Mouse (Mus musculus): ENCODE data around the gene Chrna3. TPM values are rescaled to one million over a fixed set of nuclear protein-coding genes. Genes with fewer than 3 reads are reported as not detected.

The Chrna3 gene
- polyA plus RNA-seq, 1 experiment from 2014 or later = 0.99 TPM

DNA sequence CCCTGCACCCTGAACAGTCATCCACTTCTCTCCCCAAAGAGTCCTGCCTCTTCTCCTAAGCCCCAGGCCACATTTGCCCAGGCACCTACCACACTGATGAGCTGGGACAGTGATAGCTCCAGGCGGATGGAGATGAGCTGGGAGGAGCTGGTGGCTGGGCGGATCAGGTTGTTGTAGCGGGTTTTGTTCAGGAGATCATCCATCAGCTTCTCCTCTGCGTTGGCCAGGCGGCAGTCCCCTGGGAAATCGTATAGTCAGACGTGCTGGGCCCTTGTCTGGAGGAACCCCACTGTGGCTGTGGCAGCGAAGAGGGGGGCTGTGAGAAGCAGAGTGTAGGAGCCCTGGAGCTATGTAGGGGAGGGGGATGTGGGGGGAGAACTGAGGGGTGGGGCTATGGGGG lies 17.3 kb upstream of the Chrna3 start:
- Histone ChIP-seq H3K4me2 (ENCODE audit: low read depth, low read length) (no peak overlapping the region), H3K4me1 (replicated peaks; ENCODE audit: control insufficient read depth, insufficient read depth, low read length) (0 out of 2 replicates have a peak, but pooled peaks cover 2% of the 10 kb centered on the region), H3K27ac (ENCODE audit: low read length) (no peak overlapping the region), H3K36me3 (ENCODE audit: control insufficient read depth, insufficient read depth, low read length) (no peaks in the 10 kb centered on the region), H3K27me3 (ENCODE audit: control insufficient read depth, insufficient read depth, low read depth, low read length) (no peaks in the 10 kb centered on the region), H3K4me3 (ENCODE audit: low read length) (no peak overlapping the region), H3K9me3 (ENCODE audit: control insufficient read depth, low read length) (no peaks in the 10 kb centered on the region), H3K9ac (ENCODE audit: low read length) (no peak overlapping the region)
- peak; percentile 26; the same call in 1 of the 2 replicates for ATAC-seq (ENCODE audit: low read depth)
- WGBS = 21% methylated on average over 7 of the region's 8 CpGs

DNA sequence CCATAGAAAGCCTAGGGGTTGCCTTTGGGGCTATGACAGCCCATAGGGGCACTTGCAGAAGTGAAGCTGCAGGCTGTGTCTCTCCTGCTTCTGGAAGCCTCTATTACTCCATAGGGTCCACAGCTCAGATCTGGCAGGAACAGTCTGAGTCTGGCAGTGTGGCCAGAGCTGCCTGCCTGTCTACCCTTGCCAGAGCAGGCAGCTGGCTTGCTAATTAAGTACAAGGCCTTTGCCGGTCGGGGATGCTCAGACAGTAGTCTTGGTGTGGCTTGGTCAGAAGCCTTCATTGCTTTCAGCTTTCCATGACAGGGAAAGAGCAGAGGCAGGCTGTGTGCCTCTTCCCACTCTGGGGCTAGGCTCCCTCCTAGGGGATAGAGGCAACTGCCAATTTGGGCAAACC lies 15.0 kb upstream of the Chrna3 start:
- no peaks in the 10 kb centered on the region for H3K9me3 ChIP-seq (ENCODE audit: control insufficient read depth, low read length)

DNA sequence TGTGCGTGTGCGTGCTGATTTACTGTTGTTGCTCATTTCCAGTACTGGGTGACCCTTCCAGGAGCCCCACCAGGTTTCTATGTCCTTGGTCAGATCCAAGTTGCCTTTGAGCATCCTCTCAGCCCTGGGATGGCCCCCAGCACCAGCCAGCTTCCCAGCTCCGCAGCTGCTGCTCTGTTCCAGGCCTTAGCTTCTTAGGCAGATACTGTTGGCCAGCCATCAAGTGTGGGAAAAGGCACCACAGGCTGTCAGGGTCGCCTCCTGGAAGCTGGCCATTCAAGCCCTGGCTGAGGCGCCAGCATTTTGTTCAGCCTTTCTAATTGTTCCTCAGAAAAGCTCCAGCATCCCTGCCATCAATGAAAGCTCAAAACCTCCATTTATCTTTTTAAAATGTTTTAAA lies 13.6 kb upstream of the Chrna3 start:
- no peak overlapping the region for H3K9ac ChIP-seq (ENCODE audit: low read length)
- no peaks in the 10 kb centered on the region for H3K4me1 ChIP-seq (replicated peaks; ENCODE audit: control insufficient read depth, insufficient read depth, low read length)
- no peaks in the 10 kb centered on the region for H3K9me3 ChIP-seq (ENCODE audit: control insufficient read depth, low read length)
- H3K27ac ChIP-seq (ENCODE audit: low read length) = no peak overlapping the region
- no peaks in the 10 kb centered on the region for H3K36me3 ChIP-seq (ENCODE audit: control insufficient read depth, insufficient read depth, low read length)
- ATAC-seq (ENCODE audit: low read depth) = no peak
- no peaks in the 10 kb centered on the region for H3K27me3 ChIP-seq (ENCODE audit: control insufficient read depth, insufficient read depth, low read depth, low read length)
- H3K4me2 ChIP-seq (ENCODE audit: low read depth, low read length) = no peak overlapping the region
- H3K4me3 ChIP-seq (ENCODE audit: low read length) = no peak overlapping the region
- 70% methylated on average over 5 of the region's 5 CpGs for WGBS

More for the DNA sequence above, 15.0 kb upstream of the Chrna3 start:
- no peaks in the 10 kb centered on the region for H3K27me3 ChIP-seq (ENCODE audit: control insufficient read depth, insufficient read depth, low read depth, low read length)
- no peak overlapping the region for H3K27ac ChIP-seq (ENCODE audit: low read length)
- ATAC-seq (ENCODE audit: low read depth) = no peak
- H3K9ac ChIP-seq (ENCODE audit: low read length) = no peak overlapping the region
- 63% methylated on average over 2 of the region's 2 CpGs for WGBS
- H3K4me2 ChIP-seq (ENCODE audit: low read depth, low read length) = no peak overlapping the region
- no peaks in the 10 kb centered on the region for H3K4me1 ChIP-seq (replicated peaks; ENCODE audit: control insufficient read depth, insufficient read depth, low read length)
- no peak overlapping the region for H3K4me3 ChIP-seq (ENCODE audit: low read length)
- H3K36me3 ChIP-seq (ENCODE audit: control insufficient read depth, insufficient read depth, low read length) = no peaks in the 10 kb centered on the region

DNA sequence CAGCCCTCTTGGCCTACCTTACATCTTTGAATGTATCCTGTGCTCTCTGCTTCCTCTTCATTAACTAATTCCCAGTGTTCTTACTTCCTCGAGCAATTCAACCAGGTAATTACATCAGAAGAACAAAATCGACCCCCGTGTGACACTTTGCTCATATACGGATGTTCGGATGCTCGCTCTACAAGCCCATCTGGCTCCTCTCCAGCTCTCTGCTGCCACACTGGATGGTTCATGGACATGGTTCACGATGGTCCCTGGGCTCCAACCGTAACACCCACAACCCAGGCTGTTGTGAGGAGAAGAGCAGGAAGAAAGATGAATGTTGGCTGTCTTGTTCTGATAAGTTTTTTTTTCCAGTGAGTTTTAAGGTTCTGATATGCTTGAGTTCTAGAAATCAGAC lies 12.6 kb upstream of the Chrna3 start:
- no peak for ATAC-seq (ENCODE audit: low read depth)

DNA sequence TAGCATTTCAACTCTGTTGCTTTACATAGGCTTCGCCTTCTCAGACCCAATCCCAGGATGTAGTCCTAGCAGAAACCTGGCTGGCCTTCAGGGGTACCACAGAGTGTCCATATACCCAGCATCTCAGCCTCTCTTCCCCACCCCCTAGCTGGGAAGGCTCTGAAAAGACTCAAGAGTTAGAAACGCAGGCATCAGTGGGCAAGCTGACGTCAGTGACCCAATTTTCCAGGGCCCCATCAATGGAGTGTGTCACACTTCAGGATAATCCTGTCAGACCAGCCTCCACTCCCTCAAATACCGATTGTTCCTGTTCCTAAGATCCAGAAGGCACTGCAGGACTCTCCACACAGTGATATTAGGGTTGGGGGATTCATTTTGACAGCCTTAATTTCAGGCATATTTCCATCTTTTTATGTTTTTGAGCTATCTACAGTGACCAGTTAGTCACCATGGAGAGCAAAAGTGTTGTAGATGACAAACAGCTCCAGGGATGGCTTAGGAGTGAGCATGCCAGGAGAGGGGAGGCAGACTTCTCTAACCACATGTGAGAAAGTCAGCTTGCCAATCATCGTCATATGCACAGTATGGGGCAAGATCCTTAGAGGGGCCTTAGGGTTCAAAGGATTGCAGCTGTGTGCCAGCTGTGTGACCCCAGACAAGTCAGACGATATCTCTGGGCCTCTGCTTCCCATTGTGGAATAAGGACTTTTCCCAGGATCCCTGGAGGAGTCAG lies 5.2 kb upstream of the Chrna3 start:
- Histone ChIP-seq H3K27me3 (ENCODE audit: control insufficient read depth, insufficient read depth, low read depth, low read length) (peaks cover 10% of the 10 kb centered on the region), H3K4me1 (replicated peaks; ENCODE audit: control insufficient read depth, insufficient read depth, low read length) (no peaks in the 10 kb centered on the region), H3K9ac (ENCODE audit: low read length) (no peak overlapping the region), H3K9me3 (ENCODE audit: control insufficient read depth, low read length) (no peaks in the 10 kb centered on the region), H3K27ac (ENCODE audit: low read length) (no peak overlapping the region), H3K36me3 (ENCODE audit: control insufficient read depth, insufficient read depth, low read length) (no peaks in the 10 kb centered on the region), H3K4me2 (ENCODE audit: low read depth, low read length) (no peak overlapping the region), H3K4me3 (ENCODE audit: low read length) (no peak overlapping the region)
- no peak for ATAC-seq (ENCODE audit: low read depth)
- WGBS = 48% methylated on average over 6 of the region's 6 CpGs

More for the DNA sequence above, 12.6 kb upstream of the Chrna3 start:
- Histone ChIP-seq H3K27me3 (ENCODE audit: control insufficient read depth, insufficient read depth, low read depth, low read length) (no peaks in the 10 kb centered on the region), H3K4me3 (ENCODE audit: low read length) (no peak overlapping the region), H3K36me3 (ENCODE audit: control insufficient read depth, insufficient read depth, low read length) (no peaks in the 10 kb centered on the region), H3K4me1 (replicated peaks; ENCODE audit: control insufficient read depth, insufficient read depth, low read length) (no peaks in the 10 kb centered on the region), H3K9ac (ENCODE audit: low read length) (no peak overlapping the region), H3K4me2 (ENCODE audit: low read depth, low read length) (no peak overlapping the region), H3K9me3 (ENCODE audit: control insufficient read depth, low read length) (no peaks in the 10 kb centered on the region), H3K27ac (ENCODE audit: low read length) (no peak overlapping the region)
- WGBS = 76% methylated on average over 8 of the region's 8 CpGs

- no peak overlapping the region for H3K27ac ChIP-seq (ENCODE audit: low read length)
- H3K9ac ChIP-seq (ENCODE audit: low read length) = no peak overlapping the region
- H3K4me2 ChIP-seq (ENCODE audit: low read depth, low read length) = peak overlapping the region; percentile 41
- H3K9me3 ChIP-seq (ENCODE audit: control insufficient read depth, low read length) = no peaks in the 10 kb centered on the region
- H3K4me1 ChIP-seq (replicated peaks; ENCODE audit: control insufficient read depth, insufficient read depth, low read length) = peaks cover 6% of the 10 kb centered on the region
- peak overlapping the region; percentile 18 for H3K4me3 ChIP-seq (ENCODE audit: low read length)
- no peak for ATAC-seq (ENCODE audit: low read depth)
- no peaks in the 10 kb centered on the region for H3K36me3 ChIP-seq (ENCODE audit: control insufficient read depth, insufficient read depth, low read length)
- peaks cover 36% of the 10 kb centered on the region for H3K27me3 ChIP-seq (ENCODE audit: control insufficient read depth, insufficient read depth, low read depth, low read length)
- 10% methylated on average over 38 of the region's 38 CpGs for WGBS
These were observed 658 bp downstream of the Chrna3 start for GRCm38 (mm10) chr9:55025534-55026274.

DNA sequence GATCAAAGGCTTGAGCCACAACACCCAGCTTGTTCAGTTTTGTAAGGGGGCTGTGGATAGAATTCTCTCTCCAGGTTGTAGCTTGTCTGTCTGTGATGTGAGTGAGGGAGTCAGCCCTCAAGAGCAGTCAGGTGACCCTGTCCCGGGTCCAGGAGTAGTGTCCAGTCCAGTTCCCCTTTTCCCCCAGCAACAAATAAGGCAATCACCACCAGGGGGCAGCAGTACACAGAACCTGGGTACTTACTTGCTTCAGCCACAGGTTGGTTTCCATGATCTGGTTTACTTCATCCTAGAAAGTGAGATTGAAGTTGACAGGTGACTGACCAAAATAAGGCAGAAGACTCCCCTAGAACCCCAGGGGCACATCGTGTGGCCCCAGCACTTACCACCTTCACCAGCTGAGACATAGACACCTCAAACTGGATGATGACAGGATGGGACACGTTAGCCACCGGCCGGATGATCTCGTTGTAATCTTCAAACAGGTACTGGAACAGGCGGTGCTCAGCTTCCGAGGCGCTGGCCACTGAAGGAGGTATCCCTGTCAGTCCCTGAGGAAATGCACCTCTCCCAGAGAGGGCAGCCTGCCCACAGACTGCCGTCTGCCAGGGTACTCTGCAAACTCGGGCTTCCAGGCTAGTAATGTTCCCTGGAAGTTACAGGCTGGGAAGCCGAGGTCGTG lies 2.3 kb downstream of the Chrna3 start:
- peaks cover 6% of the 10 kb centered on the region for H3K4me1 ChIP-seq (replicated peaks; ENCODE audit: control insufficient read depth, insufficient read depth, low read length)
- H3K9ac ChIP-seq (ENCODE audit: low read length) = no peak overlapping the region
- no peaks in the 10 kb centered on the region for H3K36me3 ChIP-seq (ENCODE audit: control insufficient read depth, insufficient read depth, low read length)
- no peak overlapping the region for H3K4me3 ChIP-seq (ENCODE audit: low read length)
- ATAC-seq (ENCODE audit: low read depth) = no peak
- WGBS = 43% methylated on average over 13 of the region's 13 CpGs
- H3K27ac ChIP-seq (ENCODE audit: low read length) = no peak overlapping the region
- H3K27me3 ChIP-seq (ENCODE audit: control insufficient read depth, insufficient read depth, low read depth, low read length) = peaks cover 36% of the 10 kb centered on the region
- no peaks in the 10 kb centered on the region for H3K9me3 ChIP-seq (ENCODE audit: control insufficient read depth, low read length)
- H3K4me2 ChIP-seq (ENCODE audit: low read depth, low read length) = no peak overlapping the region

- peaks cover 36% of the 10 kb centered on the region for H3K27me3 ChIP-seq (ENCODE audit: control insufficient read depth, insufficient read depth, low read depth, low read length)
- peaks cover 6% of the 10 kb centered on the region for H3K4me1 ChIP-seq (replicated peaks; ENCODE audit: control insufficient read depth, insufficient read depth, low read length)
- no peaks in the 10 kb centered on the region for H3K36me3 ChIP-seq (ENCODE audit: control insufficient read depth, insufficient read depth, low read length)
- no peak overlapping the region for H3K27ac ChIP-seq (ENCODE audit: low read length)
- H3K4me3 ChIP-seq (ENCODE audit: low read length) = no peak overlapping the region
- 73% methylated on average over 5 of the region's 5 CpGs for WGBS
- no peak overlapping the region for H3K4me2 ChIP-seq (ENCODE audit: low read depth, low read length)
- no peak overlapping the region for H3K9ac ChIP-seq (ENCODE audit: low read length)
- H3K9me3 ChIP-seq (ENCODE audit: control insufficient read depth, low read length) = no peaks in the 10 kb centered on the region
- ATAC-seq (ENCODE audit: low read depth) = no peak
These were observed 3.0 kb downstream of the Chrna3 start for GRCm38 (mm10) chr9:55023326-55023725.

GRCm38 (mm10) chr9:55016926-55017325 lies 9.4 kb downstream of the Chrna3 start:
- ATAC-seq (ENCODE audit: low read depth) = no peak
- H3K4me1 ChIP-seq (replicated peaks; ENCODE audit: control insufficient read depth, insufficient read depth, low read length) = no peaks in the 10 kb centered on the region
- no peaks in the 10 kb centered on the region for H3K36me3 ChIP-seq (ENCODE audit: control insufficient read depth, insufficient read depth, low read length)
- H3K4me2 ChIP-seq (ENCODE audit: low read depth, low read length) = no peak overlapping the region
- 64% methylated on average over 3 of the region's 3 CpGs for WGBS
- H3K9ac ChIP-seq (ENCODE audit: low read length) = no peak overlapping the region
- no peak overlapping the region for H3K27ac ChIP-seq (ENCODE audit: low read length)
- no peak overlapping the region for H3K4me3 ChIP-seq (ENCODE audit: low read length)
- no peaks in the 10 kb centered on the region for H3K27me3 ChIP-seq (ENCODE audit: control insufficient read depth, insufficient read depth, low read depth, low read length)
- no peaks in the 10 kb centered on the region for H3K9me3 ChIP-seq (ENCODE audit: control insufficient read depth, low read length)

All from lung, embryonic 16.5 days (tissue).